Mouse (Mus musculus) liver, adult 2 months (tissue): ENCODE results near the gene Mip. TPM values are rescaled to one million over a fixed set of nuclear protein-coding genes. Genes with fewer than 3 reads are reported as not detected.

ENCODE experiments used
- DNase-seq: peaks from one replicate; pipeline ENCODE4 v3.0.0-alpha.2; 2011; ENCODE audit warnings: low read depth, low spot score; ENCODE audit errors: extremely low read depth
- H3K27ac ChIP-seq: fragments of 200-500 bp; replicated peaks from 2 replicates; pipeline ENCODE4 v1.5.1; 2012; ENCODE audit warnings: low read depth, mild to moderate bottlenecking, control low read depth, inconsistent platforms, low read length; ENCODE audit not compliant: insufficient read depth
- H3K27me3 ChIP-seq: fragments of 200-500 bp; 2 replicates; pipeline ENCODE4 v1.6.1; 2012; ENCODE audit warnings: mild to moderate bottlenecking, moderate library complexity, low read length, inconsistent platforms; ENCODE audit not compliant: control insufficient read depth, insufficient read depth
- H3K36me3 ChIP-seq: fragments of 200-500 bp; 2 replicates; pipeline ENCODE4 v1.6.1; 2012; ENCODE audit warnings: low read length, inconsistent platforms; ENCODE audit not compliant: control insufficient read depth, insufficient read depth
- H3K4me1 ChIP-seq: fragments of 200-500 bp; 2 replicates; pipeline ENCODE4 v1.6.1; 2011; ENCODE audit warnings: low read length; ENCODE audit not compliant: control insufficient read depth, insufficient read depth
- H3K4me3 ChIP-seq: fragments of 200-500 bp; 2 replicates; pipeline ENCODE4 v1.5.1; 2011; ENCODE audit warnings: low read depth, mild to moderate bottlenecking, control low read depth, low read length, moderate library complexity; ENCODE audit not compliant: insufficient read depth
- H3K79me2 ChIP-seq: fragments of 200-500 bp; 2 replicates; pipeline ENCODE4 v1.6.1; 2012; ENCODE audit warnings: inconsistent platforms, mild to moderate bottlenecking, low read length, moderate library complexity; ENCODE audit not compliant: control insufficient read depth, insufficient read depth
- H3K9ac ChIP-seq: fragments of 200-500 bp; 2 replicates; pipeline ENCODE4 v1.6.1; 2012; ENCODE audit warnings: low read depth, mild to moderate bottlenecking, control low read depth, inconsistent platforms, low read length
- CTCF ChIP-seq: fragments of 200-500 bp; IDR thresholded peaks from 2 replicates; pipeline ENCODE4 v1.5.1; 2011; ENCODE audit warnings: low read depth, low read length, control low read depth
- POLR2A ChIP-seq: fragments of 200-500 bp; IDR thresholded peaks from 2 replicates; pipeline ENCODE4 v1.6.1; 2011; ENCODE audit warnings: low read length, control low read depth; ENCODE audit not compliant: insufficient read depth; ENCODE audit errors: extremely low read depth
- WGBS: fragments of 180-500 bp; shearing (Covaris S2); methylation state at CpG from one replicate; pipeline ENCODE4 v1.1.7; 2018; 5-methylcytosine and 5-hydroxymethylcytosine counted together
- polyA plus RNA-seq: library from polyadenylated mRNA; depleted of rRNA; stranded (reverse); fragments of >200 nt; gene quantifications from 2 replicates; pipeline ENCODE4 v1.2.3, GENCODE M21; 2012
- total RNA-seq: library from RNA; depleted of rRNA; stranded (reverse); fragments of >200 nt; gene quantifications from 2 replicates; pipeline ENCODE4 v1.2.3, GENCODE M21; 2014

Mip gene
- total and polyA plus RNA-seq, 2 experiments = not detected

GRCm38 (mm10) chr10:128236321-128236720 is 10.7 kb downstream of the Mip start:
- Histone ChIP-seq H3K27me3 (no peaks in the 10 kb centered on the region), H3K4me3 (no peak overlapping the region), H3K4me1 (no peaks in the 10 kb centered on the region), H3K9ac (no peak overlapping the region), H3K36me3 (no peaks in the 10 kb centered on the region), H3K27ac (no peak overlapping the region), H3K79me2 (no peaks in the 10 kb centered on the region)
- WGBS = 74% methylated on average over 4 of the region's 4 CpGs
- no peak for DNase-seq
- TF ChIP-seq CTCF (no peak), POLR2A (no peak)

GRCm38 (mm10) chr10:128237807-128238480 is 12.3 kb downstream of the Mip start:
- WGBS = 79% methylated on average over 15 of the region's 15 CpGs
- H3K27me3 ChIP-seq = no peaks in the 10 kb centered on the region
- TF ChIP-seq POLR2A (no peak), CTCF (no peak)
- H3K4me3 ChIP-seq = no peak overlapping the region
- no peaks in the 10 kb centered on the region for H3K36me3 ChIP-seq
- no peaks in the 10 kb centered on the region for H3K79me2 ChIP-seq
- no peak overlapping the region for H3K9ac ChIP-seq
- no peak overlapping the region for H3K27ac ChIP-seq
- no peaks in the 10 kb centered on the region for H3K4me1 ChIP-seq
- DNase-seq = no peak

GRCm38 (mm10) chr10:128239140-128239539 is 13.5 kb downstream of the Mip start:
- DNase-seq = no peak
- no peaks in the 10 kb centered on the region for H3K4me1 ChIP-seq
- no peaks in the 10 kb centered on the region for H3K27me3 ChIP-seq
- no peak overlapping the region for H3K27ac ChIP-seq
- H3K4me3 ChIP-seq = no peak overlapping the region
- no peaks in the 10 kb centered on the region for H3K79me2 ChIP-seq
- TF ChIP-seq POLR2A (no peak), CTCF (no peak)
- no peaks in the 10 kb centered on the region for H3K36me3 ChIP-seq
- H3K9ac ChIP-seq = no peak overlapping the region
- WGBS = 94% methylated on average over 4 of the region's 4 CpGs

GRCm38 (mm10) chr10:128240131-128240530 is 14.5 kb downstream of the Mip start:
- Histone ChIP-seq H3K36me3 (no peaks in the 10 kb centered on the region), H3K4me1 (no peaks in the 10 kb centered on the region), H3K4me3 (no peak overlapping the region), H3K27ac (no peak overlapping the region), H3K27me3 (no peaks in the 10 kb centered on the region), H3K79me2 (no peaks in the 10 kb centered on the region), H3K9ac (no peak overlapping the region)
- WGBS = 95% methylated on average over 18 of the region's 18 CpGs
- TF ChIP-seq POLR2A (no peak), CTCF (no peak)
- DNase-seq = no peak

- Histone ChIP-seq H3K79me2 (no peaks in the 10 kb centered on the region), H3K4me1 (no peaks in the 10 kb centered on the region), H3K27me3 (no peaks in the 10 kb centered on the region), H3K4me3 (no peak overlapping the region), H3K36me3 (no peaks in the 10 kb centered on the region), H3K9ac (no peak overlapping the region), H3K27ac (no peak overlapping the region)
- TF ChIP-seq CTCF (no peak), POLR2A (no peak)
- WGBS = 86% methylated on average over 8 of the region's 8 CpGs
- no peak for DNase-seq
These were observed 17.6 kb downstream of the Mip start for GRCm38 (mm10) chr10:128243252-128243651.

GRCm38 (mm10) chr10:128244121-128244520 is 18.5 kb downstream of the Mip start:
- H3K4me3 ChIP-seq = no peak overlapping the region
- H3K27me3 ChIP-seq = no peaks in the 10 kb centered on the region
- WGBS = 95% methylated on average over 15 of the region's 15 CpGs
- DNase-seq = no peak
- TF ChIP-seq CTCF (no peak), POLR2A (no peak)
- no peaks in the 10 kb centered on the region for H3K79me2 ChIP-seq
- no peak overlapping the region for H3K9ac ChIP-seq
- no peaks in the 10 kb centered on the region for H3K36me3 ChIP-seq
- H3K4me1 ChIP-seq = no peaks in the 10 kb centered on the region
- H3K27ac ChIP-seq = no peak overlapping the region
